Mouse (Mus musculus): ENCODE measurements around the gene Dok4.

DNA sequence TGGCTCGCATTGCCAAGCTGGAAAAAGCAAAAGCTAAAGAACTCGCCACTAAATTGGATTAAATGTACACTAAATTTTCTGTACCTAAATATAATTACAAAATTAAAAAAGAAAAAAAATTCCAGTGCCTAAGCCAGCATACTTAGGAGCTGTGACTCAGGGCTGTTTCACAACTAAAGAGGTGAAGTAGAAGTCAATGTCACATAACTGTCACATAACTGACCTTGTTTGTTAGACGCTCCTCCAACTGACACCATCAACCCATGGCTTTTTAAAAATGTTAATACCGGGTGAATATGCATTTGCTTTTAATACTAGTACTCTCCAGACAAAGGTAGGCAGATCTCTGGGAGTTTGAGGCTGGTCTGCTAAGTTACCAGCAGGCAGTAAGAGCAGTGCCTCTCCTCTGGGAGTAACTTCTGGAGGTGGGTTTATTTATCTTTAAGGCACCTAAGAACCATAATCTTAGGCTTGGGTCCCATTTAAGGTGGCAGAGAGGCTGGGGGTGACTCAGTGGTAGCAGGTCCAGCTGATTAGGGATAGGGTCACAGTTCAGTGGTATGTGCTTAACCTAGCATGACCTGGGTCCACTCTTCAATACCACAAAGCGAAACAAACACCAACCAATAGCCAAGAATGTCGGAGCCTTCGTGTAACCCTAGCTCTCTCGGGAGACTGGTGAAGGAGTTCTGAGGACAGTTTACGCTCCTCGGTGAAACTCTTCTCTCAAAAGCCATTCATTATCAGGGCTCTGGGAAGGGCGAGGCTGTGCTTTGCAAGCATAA is 39.5 kb downstream of the Dok4 start:
- TF ChIP-seq POLR2A (IDR thresholded peaks at IDR 0.05; ENCODE audit: insufficient read depth, low read depth, low read length) (no peak), CTCF (IDR thresholded peaks at IDR 0.05; ENCODE audit: insufficient read depth, low read depth, low read length) (no peak)
